Mouse (Mus musculus): ENCODE data around the gene Otub1. TPM values are rescaled to one million over a fixed set of nuclear protein-coding genes. Genes with fewer than 3 reads are reported as not detected.

Otub1 gene
- polyA plus RNA-seq, 1 experiment from 2014 or later: 121 TPM

DNA sequence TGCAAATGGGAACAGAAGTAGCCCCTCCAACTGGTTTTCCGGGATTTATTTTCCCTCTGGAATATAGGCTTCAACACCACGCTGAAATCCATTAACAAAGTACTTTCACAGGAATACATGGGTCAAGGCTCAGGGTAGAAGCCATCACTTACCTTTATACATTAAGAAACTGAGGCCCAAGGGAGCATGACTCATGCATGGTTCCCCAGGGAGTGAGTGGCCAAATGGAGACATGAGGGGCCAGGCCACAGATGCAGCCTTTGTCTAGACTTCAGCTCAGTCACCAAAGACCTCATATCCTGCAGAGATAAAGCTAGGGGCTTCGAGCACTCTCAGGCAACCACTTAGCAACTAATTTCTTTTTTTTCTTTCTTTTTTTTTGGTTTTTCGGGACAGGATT lies 30.6 kb upstream of the Otub1 start:
- no peak for ATAC-seq (ENCODE audit: low FRiP score, low TSS enrichment)
- Histone ChIP-seq H3K4me1 (replicated peaks; ENCODE audit: control insufficient read depth, insufficient read depth) (peaks cover 5% of the 10 kb centered on the region), H3K36me3 (ENCODE audit: control insufficient read depth, insufficient read depth, low read length) (peaks cover 5% of the 10 kb centered on the region; the same call in 1 of the 2 replicates), H3K9ac (ENCODE audit: low read length) (no peak overlapping the region), H3K4me2 (replicated peaks; ENCODE audit: low read depth) (no peak overlapping the region), H3K27ac (replicated peaks) (no peak overlapping the region), H3K9me3 (ENCODE audit: control insufficient read depth, low read length) (no peaks in the 10 kb centered on the region), H3K27me3 (ENCODE audit: control insufficient read depth, insufficient read depth, low read length) (no peaks in the 10 kb centered on the region), H3K4me3 (ENCODE audit: low read depth, low read length) (no peak overlapping the region)
- no peak for TF ChIP-seq CTCF (IDR thresholded peaks at IDR 0.05; ENCODE audit: low read depth)
- TF ChIP-seq EP300 (optimal IDR thresholded peaks at IDR 0.05): no peak
- DNase-seq (ENCODE audit: low spot score): no peak
- WGBS: 94% methylated on average over 4 of the region's 4 CpGs

DNA sequence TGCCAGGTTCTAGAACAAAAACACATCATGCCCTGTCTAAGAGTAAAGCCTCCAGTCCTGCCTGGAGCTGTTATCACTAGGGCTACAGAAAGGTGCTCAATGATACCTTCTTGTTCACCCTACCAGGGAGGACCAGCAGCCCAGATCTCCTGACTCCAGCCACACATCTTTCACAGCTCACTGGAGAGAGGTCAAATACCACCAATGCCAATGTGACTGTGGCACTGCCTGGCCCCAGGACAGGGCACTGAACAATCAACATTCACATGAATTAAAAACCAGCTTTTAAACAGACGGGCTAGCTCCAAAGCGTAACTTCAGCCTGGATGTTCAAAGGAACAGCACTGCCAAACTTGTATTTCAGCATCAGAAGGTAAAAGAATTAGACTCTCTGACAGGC lies 29.9 kb upstream of the Otub1 start:
- Histone ChIP-seq H3K27me3 (ENCODE audit: control insufficient read depth, insufficient read depth, low read length) (no peaks in the 10 kb centered on the region), H3K4me2 (replicated peaks; ENCODE audit: low read depth) (no peak overlapping the region), H3K9ac (ENCODE audit: low read length) (no peak overlapping the region), H3K9me3 (ENCODE audit: control insufficient read depth, low read length) (no peaks in the 10 kb centered on the region), H3K4me1 (replicated peaks; ENCODE audit: control insufficient read depth, insufficient read depth) (peaks cover 5% of the 10 kb centered on the region), H3K4me3 (ENCODE audit: low read depth, low read length) (no peak overlapping the region), H3K36me3 (ENCODE audit: control insufficient read depth, insufficient read depth, low read length) (peaks cover 8% of the 10 kb centered on the region; the same call in 1 of the 2 replicates), H3K27ac (replicated peaks) (no peak overlapping the region)
- TF ChIP-seq CTCF (IDR thresholded peaks at IDR 0.05; ENCODE audit: low read depth): no peak
- TF ChIP-seq EP300 (optimal IDR thresholded peaks at IDR 0.05): no peak
- 86% methylated on average over 2 of the region's 2 CpGs for WGBS
- ATAC-seq (ENCODE audit: low FRiP score, low TSS enrichment) (no peak), DNase-seq (ENCODE audit: low spot score) (no peak)

GRCm38 (mm10) chr19:7235461-7235860 lies 29.3 kb upstream of the Otub1 start:
- Histone ChIP-seq H3K36me3 (ENCODE audit: control insufficient read depth, insufficient read depth, low read length) (peaks cover 10% of the 10 kb centered on the region; the same call in 1 of the 2 replicates), H3K4me1 (replicated peaks; ENCODE audit: control insufficient read depth, insufficient read depth) (peaks cover 5% of the 10 kb centered on the region), H3K9ac (ENCODE audit: low read length) (no peak overlapping the region), H3K9me3 (ENCODE audit: control insufficient read depth, low read length) (no peaks in the 10 kb centered on the region), H3K27me3 (ENCODE audit: control insufficient read depth, insufficient read depth, low read length) (no peaks in the 10 kb centered on the region), H3K27ac (replicated peaks) (no peak overlapping the region), H3K4me2 (replicated peaks; ENCODE audit: low read depth) (no peak overlapping the region), H3K4me3 (ENCODE audit: low read depth, low read length) (no peak overlapping the region)
- no peak for ATAC-seq (ENCODE audit: low FRiP score, low TSS enrichment)
- DNase-seq (ENCODE audit: low spot score): no peak
- WGBS: 88% methylated on average over 9 of the region's 9 CpGs
- TF ChIP-seq CTCF (IDR thresholded peaks at IDR 0.05; ENCODE audit: low read depth): no peak
- no peak for TF ChIP-seq EP300 (optimal IDR thresholded peaks at IDR 0.05)

DNA sequence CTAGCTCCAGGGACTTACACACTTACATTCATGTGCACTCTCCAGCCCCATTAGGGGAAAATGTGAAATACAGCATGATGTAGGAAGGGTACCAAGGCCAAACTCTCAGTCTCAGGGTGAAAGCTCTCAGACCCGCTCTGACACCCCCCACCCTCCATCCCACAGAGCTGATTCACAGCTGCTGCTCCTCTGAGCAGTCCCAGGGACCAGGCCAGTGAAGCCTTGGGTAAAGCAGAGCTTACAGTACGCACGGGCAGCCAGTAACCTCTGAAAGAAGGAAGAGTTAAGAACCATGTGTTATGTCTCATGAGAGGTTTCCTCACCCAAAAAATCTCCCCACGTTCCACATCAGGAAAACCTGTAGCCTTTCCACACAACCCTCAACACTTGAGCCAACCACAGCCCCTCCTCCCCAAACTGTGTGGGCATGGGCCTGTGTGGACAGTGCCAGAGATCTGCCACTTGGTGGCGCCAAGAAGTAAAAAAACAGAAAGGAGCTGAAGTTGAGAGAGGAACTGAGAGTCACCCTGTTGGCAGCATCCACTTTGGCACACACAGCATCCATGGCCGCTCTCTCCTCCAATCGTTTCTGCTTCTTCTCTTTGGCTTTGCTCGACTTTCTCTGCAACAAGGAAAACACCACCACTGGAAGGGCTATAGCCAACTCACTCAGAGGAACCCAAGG lies 28.6 kb upstream of the Otub1 start:
- Histone ChIP-seq H3K36me3 (ENCODE audit: control insufficient read depth, insufficient read depth, low read length) (peaks cover 14% of the 10 kb centered on the region), H3K9ac (ENCODE audit: low read length) (no peak overlapping the region), H3K4me1 (replicated peaks; ENCODE audit: control insufficient read depth, insufficient read depth) (no peaks in the 10 kb centered on the region), H3K27ac (replicated peaks) (no peak overlapping the region), H3K27me3 (ENCODE audit: control insufficient read depth, insufficient read depth, low read length) (no peaks in the 10 kb centered on the region), H3K4me2 (replicated peaks; ENCODE audit: low read depth) (no peak overlapping the region), H3K9me3 (ENCODE audit: control insufficient read depth, low read length) (no peaks in the 10 kb centered on the region), H3K4me3 (ENCODE audit: low read depth, low read length) (no peak overlapping the region)
- 44% methylated on average over 8 of the region's 8 CpGs for WGBS
- ATAC-seq (ENCODE audit: low FRiP score, low TSS enrichment) (peak; percentile 83), DNase-seq (ENCODE audit: low spot score) (peak; percentile 68)
- TF ChIP-seq EP300 (optimal IDR thresholded peaks at IDR 0.05): no peak
- peak; percentile 88 for TF ChIP-seq CTCF (IDR thresholded peaks at IDR 0.05; ENCODE audit: low read depth)

- Histone ChIP-seq H3K9me3 (ENCODE audit: control insufficient read depth, low read length) (no peaks in the 10 kb centered on the region), H3K27ac (replicated peaks) (peak overlapping the region; percentile 90), H3K27me3 (ENCODE audit: control insufficient read depth, insufficient read depth, low read length) (no peaks in the 10 kb centered on the region), H3K36me3 (ENCODE audit: control insufficient read depth, insufficient read depth, low read length) (peaks cover 20% of the 10 kb centered on the region), H3K9ac (ENCODE audit: low read length) (no peak overlapping the region), H3K4me1 (replicated peaks; ENCODE audit: control insufficient read depth, insufficient read depth) (no peaks in the 10 kb centered on the region), H3K4me2 (replicated peaks; ENCODE audit: low read depth) (no peak overlapping the region), H3K4me3 (ENCODE audit: low read depth, low read length) (no peak overlapping the region)
- DNase-seq (ENCODE audit: low spot score): peak; percentile 81
- WGBS: 52% methylated on average over 6 of the region's 6 CpGs
- peak; percentile 89 for ATAC-seq (ENCODE audit: low FRiP score, low TSS enrichment)
- TF ChIP-seq CTCF (IDR thresholded peaks at IDR 0.05; ENCODE audit: low read depth): no peak
- TF ChIP-seq EP300 (optimal IDR thresholded peaks at IDR 0.05): no peak
These were observed 20.4 kb upstream of the Otub1 start for GRCm38 (mm10) chr19:7226511-7226914.

DNA sequence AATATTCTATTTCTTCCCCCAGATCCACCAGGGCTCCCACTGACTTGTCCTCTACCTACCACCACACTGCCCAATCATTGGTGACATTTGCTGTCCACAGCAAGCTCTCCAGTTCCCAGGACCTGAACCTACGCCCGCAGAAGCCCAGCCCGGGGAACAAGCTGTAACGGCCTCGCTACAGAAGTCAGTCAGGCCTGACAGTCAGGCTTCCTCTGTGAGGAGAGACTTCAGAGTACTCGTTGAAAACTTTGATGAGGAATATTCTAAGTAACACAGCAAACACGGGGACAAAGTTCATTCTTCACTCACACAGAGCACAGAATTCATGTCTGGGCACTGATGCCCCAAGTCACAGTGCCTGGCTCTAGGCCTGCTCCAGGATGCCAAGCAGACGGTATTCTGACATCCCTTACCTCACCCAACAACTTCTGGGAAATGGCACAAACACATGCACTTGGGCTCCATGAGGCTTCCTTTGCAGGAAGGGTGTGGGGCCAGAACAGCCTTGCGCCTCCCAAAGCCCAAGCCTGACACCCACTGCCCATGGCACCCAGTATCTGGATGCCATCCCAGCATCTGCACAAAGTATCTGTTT lies 19.1 kb upstream of the Otub1 start:
- WGBS: 75% methylated on average over 9 of the region's 9 CpGs

More for the DNA sequence above, 19.1 kb upstream of the Otub1 start:
- Histone ChIP-seq H3K27me3 (ENCODE audit: control insufficient read depth, insufficient read depth, low read length) (no peaks in the 10 kb centered on the region), H3K36me3 (ENCODE audit: control insufficient read depth, insufficient read depth, low read length) (peaks cover 14% of the 10 kb centered on the region), H3K9me3 (ENCODE audit: control insufficient read depth, low read length) (no peaks in the 10 kb centered on the region), H3K4me1 (replicated peaks; ENCODE audit: control insufficient read depth, insufficient read depth) (no peaks in the 10 kb centered on the region), H3K4me2 (replicated peaks; ENCODE audit: low read depth) (no peak overlapping the region), H3K9ac (ENCODE audit: low read length) (no peak overlapping the region), H3K27ac (replicated peaks) (0 out of 2 replicates have a peak overlapping the region, but pooled peaks have one; percentile 24), H3K4me3 (ENCODE audit: low read depth, low read length) (no peak overlapping the region)
- ATAC-seq (ENCODE audit: low FRiP score, low TSS enrichment) (no peak), DNase-seq (ENCODE audit: low spot score) (no peak)
- TF ChIP-seq EP300 (optimal IDR thresholded peaks at IDR 0.05) (no peak), CTCF (IDR thresholded peaks at IDR 0.05; ENCODE audit: low read depth) (no peak)

Measured in stomach, postnatal 0 days (tissue).